Comparison of ENCODE assay signal across 8 mouse cellular contexts in the genomic region with DNA sequence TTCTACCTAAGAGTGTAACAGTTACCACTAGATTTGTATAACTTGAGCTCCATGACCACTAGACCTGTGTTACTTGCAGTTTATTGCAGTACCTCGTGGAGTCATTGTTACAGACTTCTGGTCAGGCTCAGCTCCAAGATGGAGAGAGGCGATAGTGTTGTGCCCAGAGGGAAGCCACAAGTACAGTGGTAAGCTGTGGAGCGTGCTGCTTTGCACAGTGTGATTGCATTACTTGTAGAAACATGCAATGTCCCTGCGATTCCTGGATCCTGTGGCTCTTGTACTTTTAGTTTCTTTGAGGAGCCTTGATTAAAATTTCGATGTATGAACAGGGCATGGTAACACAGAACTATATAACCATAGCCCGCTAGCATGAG. TPM values are rescaled to one million over a fixed set of nuclear protein-coding genes. Genes with fewer than 3 reads are reported as not detected.
DNase-seq lines count a peak whose midpoint lies in the region; ATAC-seq and TF ChIP-seq lines count a peak whose summit lies in the region.

No protein-coding gene starts in this region.

- no peak for TF ChIP-seq EP300 in MEL (IDR thresholded peaks at IDR 0.05; ENCODE audit: low read depth in 1 of 2, low read length in 2 of 2)

- peak overlapping the region; percentile 84 for H3K4me2 ChIP-seq in heart, embryonic 11.5 days
- peak overlapping the region; percentile 77 for H3K4me2 ChIP-seq in hindbrain, embryonic 12.5 days (replicated peaks)
- peak overlapping the region; percentile 65 for H3K4me2 ChIP-seq in liver, embryonic 16.5 days (ENCODE audit: low read depth, low read length)

- peak overlapping the region; percentile 89; the same call in 1 of the 2 replicates for H3K9ac ChIP-seq in heart, embryonic 11.5 days (ENCODE audit: low read depth, low read length)
- H3K9ac ChIP-seq in MEL (ENCODE audit: control insufficient read depth, low read depth, low read length, poor library complexity, severe bottlenecking): peak overlapping the region; percentile 90
- H3K9ac ChIP-seq in hindbrain, embryonic 12.5 days: peak overlapping the region; percentile 91
- peak overlapping the region; percentile 79 for H3K9ac ChIP-seq in liver, embryonic 16.5 days (ENCODE audit: low read depth, low read length)

- peaks cover 8% of the 10 kb centered on the region; the same call in 1 of the 2 replicates for H3K4me1 ChIP-seq in heart, embryonic 11.5 days (ENCODE audit: control insufficient read depth, insufficient read depth, low read length)
- H3K4me1 ChIP-seq in MEL (ENCODE audit: control insufficient read depth in 1 of 2, insufficient read depth in 2 of 2, low read length in 2 of 2): peaks cover 3 to 7% of the 10 kb centered on the region in 2 experiments
- peaks cover 11% of the 10 kb centered on the region for H3K4me1 ChIP-seq in hindbrain, embryonic 12.5 days
- H3K4me1 ChIP-seq in liver, embryonic 16.5 days (ENCODE audit: control insufficient read depth, low read depth, low read length): peaks cover 6% of the 10 kb centered on the region

- peak overlapping the region; percentile 87 for H3K4me3 ChIP-seq in heart, embryonic 11.5 days (ENCODE audit: low read depth, low read length)
- peak overlapping the region; percentile 57 to 97 for H3K4me3 ChIP-seq in MEL (ENCODE audit: control insufficient read depth in 1 of 2, insufficient read depth in 1 of 2, low read depth in 2 of 2, low read length in 2 of 2)
- peak overlapping the region; percentile 74 for H3K4me3 ChIP-seq in hindbrain, embryonic 12.5 days
- H3K4me3 ChIP-seq in liver, embryonic 16.5 days (ENCODE audit: low read depth, low read length): peak overlapping the region; percentile 81

- no peak for TF ChIP-seq CTCF in MEL (IDR thresholded peaks at IDR 0.05 in 2 of 3, conservative IDR thresholded peaks at IDR 0.05 in 1 of 3; ENCODE audit: control insufficient read depth in 1 of 3, insufficient read depth in 1 of 3, low read depth in 2 of 3, low read length in 3 of 3, poor library complexity in 1 of 3, severe bottlenecking in 1 of 3)

- H3K9me3 ChIP-seq in heart, embryonic 11.5 days (replicated peaks; ENCODE audit: control insufficient read depth, low read length): no peaks in the 10 kb centered on the region
- H3K9me3 ChIP-seq in MEL (replicated peaks; ENCODE audit: insufficient read depth, low read length): no peaks in the 10 kb centered on the region
- H3K9me3 ChIP-seq in hindbrain, embryonic 12.5 days (replicated peaks): no peaks in the 10 kb centered on the region
- no peaks in the 10 kb centered on the region for H3K9me3 ChIP-seq in liver, embryonic 16.5 days (replicated peaks; ENCODE audit: control insufficient read depth, low read length)

- 0 out of 2 replicates have a peak, but pooled peaks cover 2% of the 10 kb centered on the region for H3K36me3 ChIP-seq in heart, embryonic 11.5 days (ENCODE audit: control insufficient read depth, insufficient read depth, low read length)
- H3K36me3 ChIP-seq in MEL (ENCODE audit: control insufficient read depth in 1 of 2, insufficient read depth in 2 of 2, low read length in 2 of 2): peaks cover 0 to 6% of the 10 kb centered on the region in 2 experiments; a peak in 2 of 4 replicates
- peaks cover 23% of the 10 kb centered on the region for H3K36me3 ChIP-seq in hindbrain, embryonic 12.5 days
- no peaks in the 10 kb centered on the region for H3K36me3 ChIP-seq in liver, embryonic 16.5 days (ENCODE audit: control insufficient read depth, insufficient read depth)

- H3K27me3 ChIP-seq in heart, embryonic 11.5 days (ENCODE audit: control insufficient read depth, insufficient read depth, low read length): no peaks in the 10 kb centered on the region
- no peaks in the 10 kb centered on the region for H3K27me3 ChIP-seq in MEL (ENCODE audit: control insufficient read depth in 1 of 2, insufficient read depth in 2 of 2, low read length in 2 of 2)
- H3K27me3 ChIP-seq in hindbrain, embryonic 12.5 days: no peaks in the 10 kb centered on the region
- no peaks in the 10 kb centered on the region for H3K27me3 ChIP-seq in liver, embryonic 16.5 days (ENCODE audit: control insufficient read depth, insufficient read depth, low read depth, low read length)

- H3K27ac ChIP-seq in heart, embryonic 11.5 days (ENCODE audit: low read depth, low read length): no peak overlapping the region
- no peak overlapping the region for H3K27ac ChIP-seq in MEL (ENCODE audit: control insufficient read depth, low read depth, low read length)
- no peak overlapping the region for H3K27ac ChIP-seq in hindbrain, embryonic 12.5 days
- H3K27ac ChIP-seq in liver, embryonic 16.5 days (ENCODE audit: low read length): no peak overlapping the region

- WGBS in heart, embryonic 11.5 days (ENCODE audit: insufficient replicate concordance): 84% methylated on average over 6 of the region's 6 CpGs
- WGBS in hindbrain, embryonic 12.5 days: 89% methylated on average over 6 of the region's 6 CpGs
- WGBS in liver, embryonic 16.5 days (ENCODE audit: insufficient replicate concordance): 64% methylated on average over 6 of the region's 6 CpGs

- peaks cover 5% of the 10 kb centered on the region for H3K79me2 ChIP-seq in MEL (ENCODE audit: control insufficient read depth, insufficient read depth, low read length, poor library complexity)

- DNase-seq in heart, adult 9 months (ENCODE audit: low spot score in 2 of 2): no peak
- no peak for DNase-seq in MEL (ENCODE audit: low read depth, low spot score)
- no peak for DNase-seq in frontal cortex, adult 2 months (ENCODE audit: extremely low spot score in 1 of 2, low spot score in 1 of 2)
- DNase-seq in spleen, postnatal 4 days (ENCODE audit: low spot score in 2 of 2): no peak
- no peak for DNase-seq in c-Kit-positive CD71-positive TER-119-positive erythroid progenitor cells, embryonic 14.5 days (ENCODE audit: low spot score)

- TF ChIP-seq POLR2A in MEL (IDR thresholded peaks at IDR 0.05; ENCODE audit: control insufficient read depth in 1 of 2, insufficient read depth in 1 of 2, low read depth in 1 of 2, low read length in 2 of 2, poor library complexity in 1 of 2): no peak

- no peak for ATAC-seq in heart, embryonic 11.5 days (replicated peaks; ENCODE audit: insufficient number of reproducible peaks, low FRiP score, low TSS enrichment)
- ATAC-seq in hindbrain, embryonic 12.5 days (ENCODE audit: low FRiP score): 0 out of 2 replicates have a peak, but pooled peaks have one; percentile 16
- ATAC-seq in liver, embryonic 16.5 days (ENCODE audit: low read depth): no peak

- TF ChIP-seq RAD21 in MEL (IDR thresholded peaks at IDR 0.05; ENCODE audit: low read depth, low read length): no peak

TF ChIP-seq in MEL, 35 proteins besides CTCF, POLR2A, EP300 and RAD21 (continues in another document):
- TF ChIP-seq E2F4 (IDR thresholded peaks at IDR 0.05; ENCODE audit: borderline replicate concordance, low read depth, low read length): no peak
- TF ChIP-seq MYB (IDR thresholded peaks at IDR 0.05; ENCODE audit: low read depth, low read length): no peak

RNA-seq across cellular contexts. Expression of a gene that starts 0.9 kb away (rescaled TPM):
- 4.6 and 6.4 TPM in 2 replicates for polyA plus RNA-seq in heart, embryonic 11.5 days (2014; fragmentation: Nextera tagmentation; extraction: Ambion mirVana)
- total RNA-seq in MEL (2012; rRNA removed): 5.8 and 6.9 TPM in 2 replicates
- 1 to 10 TPM in 1 of 2 experiments, not detected in 1; 6.2 TPM for polyA plus RNA-seq in MEL (2012; ENCODE audit: insufficient read depth in 1 of 2, insufficient read length in 2 of 2, low read depth in 1 of 2, low replicate concordance in 2 of 2, missing spikeins in 1 of 2)
- 10.2 and 12.0 TPM in 2 replicates for polyA plus RNA-seq in hindbrain, embryonic 12.5 days (2016; fragmentation: Nextera tagmentation; extraction: Ambion mirVana)
- 2.2 and 2.3 TPM in 2 replicates for polyA plus RNA-seq in liver, embryonic 16.5 days (2015; fragmentation: Nextera tagmentation; extraction: Ambion mirVana)
- 6.9 and 7.5 TPM in 2 replicates for polyA plus RNA-seq in frontal cortex, adult 2 months (2012; rRNA removed)

RNA-seq across cellular contexts. Expression of a gene that starts 21.0 kb away (rescaled TPM):
- 5.1 and 5.7 TPM in 2 replicates for polyA plus RNA-seq in heart, embryonic 11.5 days (2014; fragmentation: Nextera tagmentation; extraction: Ambion mirVana)
- 1.7 and 2.1 TPM in 2 replicates for total RNA-seq in MEL (2012; rRNA removed)
- polyA plus RNA-seq in MEL (2012; ENCODE audit: insufficient read depth in 1 of 2, insufficient read length in 2 of 2, low read depth in 1 of 2, low replicate concordance in 2 of 2, missing spikeins in 1 of 2): 1 to 10 TPM in 1 of 2 experiments, not detected in 1; 2.5 TPM
- polyA plus RNA-seq in hindbrain, embryonic 12.5 days (2016; fragmentation: Nextera tagmentation; extraction: Ambion mirVana): 18.3 and 19.1 TPM in 2 replicates
- 1.5 and 2.3 TPM in 2 replicates for polyA plus RNA-seq in liver, embryonic 16.5 days (2015; fragmentation: Nextera tagmentation; extraction: Ambion mirVana)
- 19.7 and 22.5 TPM in 2 replicates for polyA plus RNA-seq in frontal cortex, adult 2 months (2012; rRNA removed)

RNA-seq across cellular contexts. Expression of a gene that starts 28.9 kb away (rescaled TPM):
- 0.16 TPM in 1 of 2 replicates, not detected in the other for polyA plus RNA-seq in heart, embryonic 11.5 days (2014; fragmentation: Nextera tagmentation; extraction: Ambion mirVana)
- not detected in 2 replicates for total RNA-seq in MEL (2012; rRNA removed)
- not detected for polyA plus RNA-seq in MEL (2012; ENCODE audit: insufficient read depth in 1 of 2, insufficient read length in 2 of 2, low read depth in 1 of 2, low replicate concordance in 2 of 2, missing spikeins in 1 of 2)
- polyA plus RNA-seq in hindbrain, embryonic 12.5 days (2016; fragmentation: Nextera tagmentation; extraction: Ambion mirVana): not detected in 2 replicates
- not detected in 2 replicates for polyA plus RNA-seq in liver, embryonic 16.5 days (2015; fragmentation: Nextera tagmentation; extraction: Ambion mirVana)
- 0.06 TPM in 1 of 2 replicates, not detected in the other for polyA plus RNA-seq in frontal cortex, adult 2 months (2012; rRNA removed)

RNA-seq across cellular contexts. Expression of a gene that starts 36.1 kb away (rescaled TPM):
- polyA plus RNA-seq in heart, embryonic 11.5 days (2014; fragmentation: Nextera tagmentation; extraction: Ambion mirVana): 5.1 and 5.4 TPM in 2 replicates
- total RNA-seq in MEL (2012; rRNA removed): 5.2 and 6.0 TPM in 2 replicates
- 1 to 10 TPM in 1 of 2 experiments, not detected in 1; 5.1 TPM for polyA plus RNA-seq in MEL (2012; ENCODE audit: insufficient read depth in 1 of 2, insufficient read length in 2 of 2, low read depth in 1 of 2, low replicate concordance in 2 of 2, missing spikeins in 1 of 2)
- polyA plus RNA-seq in hindbrain, embryonic 12.5 days (2016; fragmentation: Nextera tagmentation; extraction: Ambion mirVana): 4.9 and 7.0 TPM in 2 replicates
- polyA plus RNA-seq in liver, embryonic 16.5 days (2015; fragmentation: Nextera tagmentation; extraction: Ambion mirVana): 4.2 and 5.6 TPM in 2 replicates
- 6.3 and 6.4 TPM in 2 replicates for polyA plus RNA-seq in frontal cortex, adult 2 months (2012; rRNA removed)

RNA-seq across cellular contexts. Expression of a gene that starts 38.9 kb away (rescaled TPM):
- not detected in 2 replicates for polyA plus RNA-seq in heart, embryonic 11.5 days (2014; fragmentation: Nextera tagmentation; extraction: Ambion mirVana)
- total RNA-seq in MEL (2012; rRNA removed): not detected in 2 replicates
- not detected for polyA plus RNA-seq in MEL (2012; ENCODE audit: insufficient read depth in 1 of 2, insufficient read length in 2 of 2, low read depth in 1 of 2, low replicate concordance in 2 of 2, missing spikeins in 1 of 2)
- polyA plus RNA-seq in hindbrain, embryonic 12.5 days (2016; fragmentation: Nextera tagmentation; extraction: Ambion mirVana): not detected in 2 replicates
- polyA plus RNA-seq in liver, embryonic 16.5 days (2015; fragmentation: Nextera tagmentation; extraction: Ambion mirVana): not detected in 2 replicates
- 0.02 TPM in 1 of 2 replicates, not detected in the other for polyA plus RNA-seq in frontal cortex, adult 2 months (2012; rRNA removed)
